Mouse (Mus musculus) urinary bladder, postnatal 4 days (tissue): ENCODE data around the gene Dock1.

Source experiments
- DNase-seq, 2 experiments: peaks; one replicate each; pipeline ENCODE4 v3.0.0; 2021 to 2022; ENCODE audit warnings: low spot score in 2 of 2

Gene Dock1

GRCm38 (mm10) chr7:134670312-134671002 lies at the start of gene Dock1:
Dock1 (plus strand) TSS chr7:134670654.
- DNase-seq: peak; percentile 73 to 82

- no peak for DNase-seq
Measured at GRCm38 (mm10) chr7:134627906-134628305, 42.5 kb upstream of the Dock1 start.

DNA sequence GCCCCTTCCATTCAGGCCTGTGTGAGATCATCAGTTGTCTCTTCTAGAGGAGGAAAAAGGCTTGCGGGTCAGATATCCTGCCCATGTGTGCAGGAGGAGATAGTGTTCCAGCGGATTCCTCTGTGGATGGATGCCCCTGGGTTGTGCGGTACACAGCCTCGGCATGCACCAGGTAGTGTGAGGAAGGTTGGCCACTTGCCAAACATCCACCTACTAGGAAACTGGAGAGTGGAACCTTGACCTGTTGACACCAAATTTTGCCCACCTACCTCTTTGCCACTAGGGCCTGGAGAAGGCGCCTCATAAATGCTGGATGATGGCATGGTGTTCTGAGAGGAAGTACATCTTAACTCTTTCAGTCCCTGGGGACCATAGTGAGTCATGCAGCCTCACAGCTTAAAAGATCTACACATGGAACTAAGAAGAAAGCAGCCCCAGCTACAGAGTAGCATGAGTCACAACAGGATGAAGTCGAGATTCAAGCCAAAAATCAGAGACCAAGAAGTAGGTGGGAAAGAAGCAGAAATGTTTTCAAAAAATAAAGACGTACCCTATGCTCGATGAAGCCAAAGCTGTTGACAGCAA lies 20.1 kb upstream of the Dock1 start:
- DNase-seq: no peak

DNA sequence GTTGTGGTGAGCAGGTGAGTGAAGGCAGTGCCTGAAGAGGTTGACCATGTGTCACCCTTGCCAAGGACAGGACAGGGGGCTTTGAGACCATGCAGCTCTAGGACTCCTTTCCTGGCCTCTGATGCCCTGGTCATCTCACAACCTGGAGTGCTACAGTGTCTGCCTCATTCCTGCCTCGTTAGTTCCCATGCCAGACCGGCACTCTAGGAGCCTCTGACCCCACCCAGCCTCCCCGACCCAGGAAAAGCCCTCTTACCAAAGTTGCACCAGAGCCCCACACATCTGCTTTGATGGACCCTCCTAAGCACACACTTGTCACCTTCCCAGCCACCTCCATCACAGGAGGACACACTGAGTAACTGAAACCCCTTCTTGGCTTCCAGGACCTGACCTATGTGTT lies 19.4 kb upstream of the Dock1 start:
- no peak for DNase-seq

- DNase-seq: no peak
Measured at GRCm38 (mm10) chr7:134663241-134663640, 7.2 kb upstream of the Dock1 start.

GRCm38 (mm10) chr7:134665642-134666282 lies 4.7 kb upstream of the Dock1 start:
- no peak for DNase-seq

GRCm38 (mm10) chr7:134667271-134667702 lies 3.2 kb upstream of the Dock1 start:
- no peak for DNase-seq

- no peak for DNase-seq
Measured at GRCm38 (mm10) chr7:134669474-134670311, 761 bp upstream of the Dock1 start.

- peak; percentile 42 to 65 for DNase-seq
Measured at GRCm38 (mm10) chr7:134671003-134671461, 578 bp downstream of the Dock1 start.

GRCm38 (mm10) chr7:134671467-134671901 lies 1.0 kb downstream of the Dock1 start:
- DNase-seq: no peak

DNA sequence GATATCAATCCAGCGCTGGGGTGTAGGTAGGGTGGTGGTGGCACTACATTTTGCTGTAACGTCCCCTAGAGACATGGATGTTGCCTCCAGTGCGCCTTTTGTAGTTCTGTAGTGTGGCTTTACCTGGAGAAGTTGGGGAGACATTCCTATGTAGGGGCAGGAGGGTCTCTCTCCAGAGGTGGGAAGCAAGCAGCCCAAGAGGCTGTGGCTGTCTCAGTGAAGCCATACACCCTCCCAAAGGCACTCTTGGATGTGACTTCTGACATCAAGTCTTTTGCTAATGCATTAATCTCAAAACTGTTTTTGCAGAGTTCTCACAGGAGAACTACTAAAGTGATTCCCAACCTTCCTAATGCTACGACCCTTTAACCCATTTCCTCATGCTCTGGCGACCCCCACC lies 2.7 kb downstream of the Dock1 start:
- DNase-seq: no peak

DNA sequence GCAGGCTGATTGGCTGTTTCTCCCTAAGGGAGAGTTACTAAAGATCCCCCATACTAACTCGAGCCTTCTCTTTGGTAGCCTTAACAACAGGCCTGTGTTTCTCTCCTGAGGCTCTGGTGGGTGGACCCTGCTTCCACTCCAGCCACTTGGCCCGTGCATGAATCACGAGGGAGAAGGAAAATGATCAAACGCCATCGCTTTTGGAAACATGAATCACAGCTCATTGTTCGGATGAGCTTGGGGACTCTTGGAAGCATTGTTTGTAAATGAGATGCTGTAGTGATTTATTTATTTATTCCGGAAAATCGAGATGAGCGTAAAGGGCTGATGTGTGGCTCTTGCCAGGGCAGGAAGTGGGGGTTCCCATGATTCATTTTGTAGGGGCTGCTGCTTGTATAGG lies 3.5 kb downstream of the Dock1 start:
- DNase-seq: no peak

DNA sequence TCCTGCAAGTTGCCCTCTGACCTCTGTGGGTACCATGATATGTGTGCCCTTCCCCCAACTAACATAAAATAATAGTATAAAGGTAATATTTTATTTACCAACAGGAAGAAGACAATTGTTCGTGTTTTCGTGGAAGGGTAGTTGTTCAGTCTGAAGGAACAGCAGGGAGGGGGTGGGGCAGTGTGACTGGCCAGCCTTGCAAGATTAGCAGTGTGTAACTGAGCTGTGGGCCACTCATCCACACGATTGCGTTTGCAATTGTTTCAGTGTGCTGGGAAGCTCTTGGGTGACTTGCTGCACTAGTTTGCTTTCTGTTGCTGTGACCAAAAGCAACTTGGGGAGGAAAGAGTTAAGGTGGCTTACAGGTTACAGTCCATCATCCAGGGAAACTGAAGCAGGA lies 7.4 kb downstream of the Dock1 start:
- no peak for DNase-seq

DNA sequence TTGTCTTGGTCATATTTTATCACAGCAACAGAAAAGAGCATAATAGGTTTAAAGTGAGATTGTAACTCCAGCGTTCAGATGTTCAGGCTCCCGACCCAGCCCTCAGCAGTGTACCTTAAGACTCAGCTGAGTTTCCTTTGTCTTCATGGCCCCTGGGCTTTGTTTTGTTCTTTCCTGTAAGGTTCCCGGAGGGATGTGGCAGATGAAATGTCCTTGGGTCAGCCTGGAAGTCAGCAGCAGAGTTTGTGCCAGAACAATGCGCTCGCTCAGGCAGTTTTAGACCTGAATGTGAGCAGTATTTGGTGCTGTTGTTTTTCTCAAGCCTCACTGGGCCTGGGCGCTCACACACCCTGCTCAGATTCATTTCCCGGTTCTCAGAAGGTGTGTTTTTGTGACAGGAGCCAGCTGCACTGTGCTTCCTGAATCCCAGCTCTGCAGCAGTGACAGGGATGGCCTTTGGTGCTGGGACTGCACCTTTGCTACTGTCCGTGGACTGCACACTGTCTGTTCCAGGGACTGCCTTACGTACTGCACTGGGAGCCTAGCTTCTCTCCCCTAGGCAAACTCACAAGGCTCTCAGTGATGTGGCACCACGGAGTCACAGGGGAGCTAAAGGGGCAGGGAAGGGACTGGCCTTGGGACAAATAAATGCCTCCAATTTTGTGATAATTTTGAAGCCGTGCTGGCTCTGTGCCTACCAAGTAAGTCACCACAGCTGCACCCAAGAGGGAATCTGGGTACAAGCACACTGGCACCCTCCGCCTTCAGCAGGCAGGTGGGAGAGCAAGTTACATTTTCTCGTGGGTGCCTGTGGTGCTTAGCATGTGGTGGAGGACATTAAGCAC lies 9.1 kb downstream of the Dock1 start:
- DNase-seq: no peak

- no peak for DNase-seq
Measured at GRCm38 (mm10) chr7:134680161-134680560, 9.7 kb downstream of the Dock1 start.

- DNase-seq: no peak
Measured at GRCm38 (mm10) chr7:134681729-134682527, 11.5 kb downstream of the Dock1 start.

DNA sequence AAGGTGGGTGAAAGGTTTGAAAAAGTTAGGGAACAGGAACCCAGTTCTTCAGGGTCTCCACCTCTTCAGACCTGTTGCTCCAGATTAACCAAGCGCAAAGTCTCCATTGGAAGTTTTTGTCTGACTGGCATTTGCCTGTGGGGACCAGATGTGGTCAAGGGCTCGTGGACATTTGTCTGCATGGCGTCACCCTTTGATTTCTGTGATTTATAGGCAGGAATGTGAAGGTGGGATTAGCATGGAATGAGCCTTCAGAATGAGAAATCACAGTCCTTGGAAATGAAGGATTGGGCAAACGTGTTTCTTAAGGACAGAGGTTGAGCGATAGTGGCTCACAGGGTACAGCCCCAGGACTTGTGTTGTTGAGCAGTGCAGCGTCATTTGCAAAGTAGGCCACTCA lies 17.9 kb downstream of the Dock1 start:
- no peak for DNase-seq

GRCm38 (mm10) chr7:134690118-134690517 lies 19.7 kb downstream of the Dock1 start:
- DNase-seq: no peak

DNA sequence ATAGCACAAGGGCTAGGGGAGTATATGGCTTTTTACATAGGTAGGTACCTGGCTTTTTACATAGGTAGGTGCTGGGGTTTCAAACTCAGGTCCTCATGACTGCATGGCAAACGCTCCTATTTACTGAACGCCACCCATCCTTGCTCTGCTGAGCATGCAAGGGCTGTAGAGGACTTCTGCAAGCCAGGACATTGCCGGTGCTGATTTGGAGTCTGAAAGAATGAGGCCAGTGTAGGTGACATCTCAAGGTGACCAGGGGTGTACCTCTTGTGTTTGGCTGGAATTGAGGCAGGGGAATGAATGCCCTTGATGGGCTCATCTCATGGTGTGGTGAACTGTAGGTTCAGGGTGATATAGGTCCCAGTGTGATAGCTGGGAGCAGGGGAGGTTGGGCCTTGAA lies 20.4 kb downstream of the Dock1 start:
- DNase-seq: no peak

DNA sequence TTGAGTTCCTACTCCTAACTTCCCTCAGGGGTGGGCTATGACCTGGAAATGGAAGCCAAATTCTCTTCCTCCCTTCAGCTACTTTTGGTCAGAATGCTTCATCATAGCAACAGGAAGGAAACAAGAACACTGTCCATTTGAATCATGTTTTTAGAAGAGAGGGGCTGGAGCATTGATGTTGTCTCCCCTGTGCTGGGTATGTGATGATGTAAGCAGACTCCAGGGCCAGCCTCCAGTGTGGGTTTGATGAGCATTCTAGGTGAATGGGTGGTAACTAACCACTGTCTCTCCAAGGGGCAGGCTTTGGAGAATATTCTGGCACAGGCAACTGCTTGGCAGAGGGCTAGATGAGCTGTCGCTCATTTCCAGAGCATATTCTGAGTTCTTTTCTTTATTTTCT lies 22.9 kb downstream of the Dock1 start:
- DNase-seq: no peak
